Mouse (Mus musculus) ovary, postnatal 36 days (tissue): ENCODE data around the gene Scgb1c1.

Experiments used
- DNase-seq: peaks from one replicate; pipeline ENCODE4 v3.0.0; 2022; ENCODE audit warnings: low spot score, mixed read lengths

Scgb1c1 gene

GRCm38 (mm10) chr7:140843806-140844205 is 1.5 kb upstream of the Scgb1c1 start:
- DNase-seq: no peak

- peak; percentile 3 for DNase-seq
Observed at GRCm38 (mm10) chr7:140845683-140846082, 336 bp downstream of the Scgb1c1 start.

GRCm38 (mm10) chr7:140846676-140847075 is 1.3 kb downstream of the Scgb1c1 start:
- DNase-seq: no peak

- DNase-seq: peak; percentile 57
Observed at GRCm38 (mm10) chr7:140847755-140848580, 2.6 kb downstream of the Scgb1c1 start, which contains the start of gene Odf3. Gene Odf3, plus strand, starts transcription at chr7:140847805.

GRCm38 (mm10) chr7:140848591-140848990 is 3.2 kb downstream of the Scgb1c1 start:
- DNase-seq: peak; percentile 2

GRCm38 (mm10) chr7:140851916-140852315 is 6.6 kb downstream of the Scgb1c1 start:
- DNase-seq: no peak

- DNase-seq: no peak
Observed at GRCm38 (mm10) chr7:140853386-140853785, 8.0 kb downstream of the Scgb1c1 start.

- no peak for DNase-seq
Observed at GRCm38 (mm10) chr7:140854483-140854882, 9.1 kb downstream of the Scgb1c1 start.

GRCm38 (mm10) chr7:140855181-140855580 is 9.8 kb downstream of the Scgb1c1 start:
- no peak for DNase-seq

GRCm38 (mm10) chr7:140855860-140856784 is 10.8 kb downstream of the Scgb1c1 start, which contains the start of gene Gm45785:
Gene Gm45785, minus strand, starts transcription at chr7:140856331.
- DNase-seq: peak; percentile 80

GRCm38 (mm10) chr7:140856785-140857549 is 11.6 kb downstream of the Scgb1c1 start, which contains the start of gene Ric8a:
Gene Ric8a, plus strand, starts transcription at chr7:140856957.
- DNase-seq: peak; percentile 90

GRCm38 (mm10) chr7:140857550-140858505 is 12.5 kb downstream of the Scgb1c1 start, which contains the start of gene Bet1l:
Gene Bet1l, minus strand, starts transcription at chr7:140857577.
- no peak for DNase-seq

GRCm38 (mm10) chr7:140858746-140859145 is 13.4 kb downstream of the Scgb1c1 start:
- DNase-seq: no peak

GRCm38 (mm10) chr7:140859997-140860396 is 14.7 kb downstream of the Scgb1c1 start:
- no peak for DNase-seq

GRCm38 (mm10) chr7:140860728-140861127 is 15.4 kb downstream of the Scgb1c1 start:
- DNase-seq: no peak

GRCm38 (mm10) chr7:140864761-140865160 is 19.4 kb downstream of the Scgb1c1 start:
- no peak for DNase-seq

GRCm38 (mm10) chr7:140874224-140874623 is 28.9 kb downstream of the Scgb1c1 start:
- no peak for DNase-seq

- no peak for DNase-seq
Observed at GRCm38 (mm10) chr7:140877364-140877763, 32.0 kb downstream of the Scgb1c1 start.

- no peak for DNase-seq
Observed at GRCm38 (mm10) chr7:140879355-140879754, 34.0 kb downstream of the Scgb1c1 start.

- no peak for DNase-seq
Observed at GRCm38 (mm10) chr7:140880419-140880818, 35.1 kb downstream of the Scgb1c1 start.
